In the genomic region with DNA sequence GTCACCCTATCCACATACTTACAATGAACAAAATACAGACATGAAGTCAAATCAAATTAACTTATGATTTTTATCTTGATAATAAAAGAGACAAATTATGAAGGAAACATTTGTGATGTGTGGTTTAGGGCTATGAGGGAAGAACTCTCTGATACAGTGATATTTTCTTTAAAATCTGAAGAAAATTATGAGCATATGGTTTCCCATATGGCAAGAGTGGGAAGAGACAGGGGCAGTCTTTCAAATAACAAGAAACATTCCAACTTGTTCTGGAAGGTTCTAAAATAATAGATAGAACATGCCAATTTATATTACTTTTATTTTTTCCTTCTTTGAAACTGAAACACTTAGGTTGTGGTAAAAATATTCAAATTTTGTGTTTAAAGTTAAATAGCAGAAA, we compare ENCODE assay signal across 29 mouse cellular contexts.
A peak's percentile ranks its signal among the peaks of the same experiment; 100 is the strongest.
DNase-seq lines count a peak whose midpoint lies in the region; ATAC-seq and TF ChIP-seq lines count a peak whose summit lies in the region.
"Had no signal": no experiment of that assay in that cellular context is flagged by ENCODE, and none has a peak within 500 bp of the region (broad histone marks: within the 10 kb centered on the region; RNA-seq: fewer than 3 reads in every experiment).

No protein-coding gene starts in this region.

- intact Hi-C loops in left cerebral cortex, adult 2 months (cut with DNase I): loop anchor here (5.0 kb wide), 1 partner anchor 387 kb away; no protein-coding TSS in a partner anchor

- no peaks in the 10 kb centered on the region for H3K27me3 ChIP-seq in forebrain, embryonic 16.5 days (replicated peaks; ENCODE audit: control insufficient read depth, insufficient read depth, low read length)
- no peaks in the 10 kb centered on the region for H3K27me3 ChIP-seq in forebrain, embryonic 15.5 days
- no peaks in the 10 kb centered on the region for H3K27me3 ChIP-seq in intestine, postnatal 0 days (replicated peaks; ENCODE audit: control insufficient read depth, insufficient read depth, low read length)
- H3K27me3 ChIP-seq: CH12.LX; heart, embryonic 12.5 days; heart, embryonic 15.5 days; hindbrain, embryonic 13.5 days; intestine, embryonic 15.5 days; Patski had no signal

- H3K4me3 ChIP-seq in forebrain, embryonic 16.5 days (replicated peaks; ENCODE audit: low read length): no peak overlapping the region
- no peak overlapping the region for H3K4me3 ChIP-seq in forebrain, embryonic 15.5 days
- no peak overlapping the region for H3K4me3 ChIP-seq in layer of hippocampus, adult 2 months
- H3K4me3 ChIP-seq in left cerebral cortex, adult 2 months: no peak overlapping the region
- H3K4me3 ChIP-seq in intestine, postnatal 0 days (ENCODE audit: low read depth, low read length): no peak overlapping the region
- H3K4me3 ChIP-seq: forebrain, embryonic 10.5 days; heart, embryonic 12.5 days; heart, embryonic 15.5 days; hindbrain, embryonic 10.5 days; hindbrain, embryonic 13.5 days; intestine, embryonic 15.5 days had no signal

- H3K36me3 ChIP-seq in forebrain, embryonic 16.5 days (ENCODE audit: control insufficient read depth, insufficient read depth): no peaks in the 10 kb centered on the region
- no peaks in the 10 kb centered on the region for H3K36me3 ChIP-seq in forebrain, embryonic 15.5 days
- H3K36me3 ChIP-seq in intestine, postnatal 0 days (ENCODE audit: control insufficient read depth, insufficient read depth): no peaks in the 10 kb centered on the region
- H3K36me3 ChIP-seq: forebrain, embryonic 10.5 days; G1E; heart, embryonic 12.5 days; heart, embryonic 15.5 days; hindbrain, embryonic 10.5 days; hindbrain, embryonic 13.5 days; intestine, embryonic 15.5 days had no signal

- H3K4me2 ChIP-seq in forebrain, embryonic 16.5 days (ENCODE audit: low read length): no peak overlapping the region
- H3K4me2 ChIP-seq in forebrain, embryonic 15.5 days (replicated peaks): no peak overlapping the region
- no peak overlapping the region for H3K4me2 ChIP-seq in intestine, postnatal 0 days (replicated peaks; ENCODE audit: low read depth)
- H3K4me2 ChIP-seq: heart, embryonic 12.5 days; heart, embryonic 15.5 days; hindbrain, embryonic 13.5 days; intestine, embryonic 15.5 days had no signal

- ATAC-seq in forebrain, embryonic 16.5 days: 0 out of 2 replicates have a peak, but pooled peaks have one; percentile 43
- ATAC-seq in forebrain, embryonic 15.5 days (replicated peaks): no peak
- no peak for ATAC-seq in intestine, postnatal 0 days
- ATAC-seq: forebrain, postnatal 0 days; hindbrain, embryonic 16.5 days; intestine, embryonic 15.5 days; Patski had no signal

- H3K9ac ChIP-seq in forebrain, embryonic 16.5 days (replicated peaks; ENCODE audit: low read depth, low read length): no peak overlapping the region
- no peak overlapping the region for H3K9ac ChIP-seq in forebrain, embryonic 15.5 days (replicated peaks)
- no peak overlapping the region for H3K9ac ChIP-seq in intestine, postnatal 0 days (ENCODE audit: low read depth, low read length)
- H3K9ac ChIP-seq: forebrain, postnatal 0 days; heart, embryonic 12.5 days; heart, embryonic 15.5 days; hindbrain, embryonic 13.5 days; intestine, embryonic 15.5 days had no signal

- TF ChIP-seq CTCF in layer of hippocampus, adult 2 months (conservative IDR thresholded peaks at IDR 0.05): no peak
- no peak for TF ChIP-seq CTCF in left cerebral cortex, adult 2 months (IDR thresholded peaks at IDR 0.05)
- TF ChIP-seq CTCF in intestine, postnatal 0 days (IDR thresholded peaks at IDR 0.05; ENCODE audit: low read depth): no peak

- H3K9me3 ChIP-seq in forebrain, embryonic 16.5 days (ENCODE audit: control insufficient read depth, low read length): no peaks in the 10 kb centered on the region
- H3K9me3 ChIP-seq in forebrain, embryonic 15.5 days: no peaks in the 10 kb centered on the region
- H3K9me3 ChIP-seq in intestine, postnatal 0 days (ENCODE audit: control insufficient read depth): no peaks in the 10 kb centered on the region
- H3K9me3 ChIP-seq: forebrain, embryonic 10.5 days; G1E; heart, embryonic 12.5 days; heart, embryonic 15.5 days; hindbrain, embryonic 10.5 days; hindbrain, embryonic 13.5 days; intestine, embryonic 15.5 days had no signal

- H3K4me1 ChIP-seq in forebrain, embryonic 16.5 days (replicated peaks; ENCODE audit: control insufficient read depth, insufficient read depth, low read length): no peaks in the 10 kb centered on the region
- no peaks in the 10 kb centered on the region for H3K4me1 ChIP-seq in forebrain, embryonic 15.5 days
- no peaks in the 10 kb centered on the region for H3K4me1 ChIP-seq in intestine, postnatal 0 days (replicated peaks; ENCODE audit: control insufficient read depth, insufficient read depth, low read length)
- H3K4me1 ChIP-seq: forebrain, embryonic 10.5 days; heart, embryonic 12.5 days; heart, embryonic 15.5 days; hindbrain, embryonic 10.5 days; hindbrain, embryonic 13.5 days; intestine, embryonic 15.5 days had no signal

- no peak overlapping the region for H3K27ac ChIP-seq in forebrain, embryonic 16.5 days (ENCODE audit: low read length)
- no peak overlapping the region for H3K27ac ChIP-seq in forebrain, embryonic 15.5 days (replicated peaks)
- H3K27ac ChIP-seq in layer of hippocampus, adult 2 months: peak overlapping the region; percentile 83
- H3K27ac ChIP-seq in left cerebral cortex, adult 2 months: peak overlapping the region; percentile 45; the same call in 1 of the 2 replicates
- H3K27ac ChIP-seq in intestine, postnatal 0 days (ENCODE audit: low read depth, low read length): no peak overlapping the region
- H3K27ac ChIP-seq: forebrain, embryonic 10.5 days; heart, embryonic 15.5 days; hindbrain, embryonic 10.5 days; hindbrain, embryonic 13.5 days; intestine, embryonic 15.5 days had no signal

- DNase-seq in layer of hippocampus, adult 2 months (ENCODE audit: low spot score in 2 of 2): peak in 1 of 2 experiments; percentile 56
- DNase-seq in layer of hippocampus, postnatal 36 days: no peak
- no peak for DNase-seq in left cerebral cortex, adult 2 months (ENCODE audit: extremely low spot score in 1 of 2, low spot score in 2 of 2)
- DNase-seq in left cerebral cortex, adult 8-10 months (ENCODE audit: low spot score in 2 of 2): no peak
- peak; percentile 72 for DNase-seq in telencephalon, adult 2 months (ENCODE audit: low read depth, low spot score)
- DNase-seq: adrenal gland, postnatal 10 days; adrenal gland, postnatal 36 days; B cell, adult 2 months; cerebellum, adult 18-20 months; cerebellum, adult 9-10 months; cerebellum, postnatal 14 days; forebrain, postnatal 0 days; gastrocnemius, postnatal 25 days; heart, adult 18-20 months; heart, postnatal 10 days; heart, postnatal 36 days had no signal

Comparison
In these comparisons a context has a peak if more than half of its experiments do, and no peak if none do; other contexts are left out.
1. H3K27ac ChIP-seq: peak in layer of hippocampus, adult 2 months (single experiment) and left cerebral cortex, adult 2 months (single experiment); none in forebrain, embryonic 16.5 days (single experiment), forebrain, embryonic 15.5 days (single experiment) and intestine, postnatal 0 days (single experiment).